Mouse (Mus musculus): ENCODE measurements at regions not wholly inside any gene's neighbourhood (a gene's known extent, or its start where the extent isn't known, plus 50 kb on each side); places are given as distances from the start of the nearest gene placed in this dataset.

- TF ChIP-seq CTCF (IDR thresholded peaks at IDR 0.05; ENCODE audit: extremely low read depth, insufficient read length, insufficient replicate concordance, low read depth, low read length) (no peak), POLR2A (IDR thresholded peaks at IDR 0.05; ENCODE audit: low read depth, low read length) (no peak)
These were observed 163.2 kb upstream of the Sp8 start for GRCm38 (mm10) chr12:118682902-118683301.
